Mouse (Mus musculus): Measurements from ENCODE around the gene Tubb2a. TPM values are rescaled to one million over a fixed set of nuclear protein-coding genes. Genes with fewer than 3 reads are reported as not detected.
"Not testable (repeated sequence)": the region's sequence is repeated elsewhere in the genome, so short reads cannot be mapped to it uniquely, and the experiment has no call there.

Gene Tubb2a
- polyA plus RNA-seq, 1 experiment from 2014 or later = 68.2 TPM

GRCm38 (mm10) chr13:34100733-34101132 is 22.9 kb upstream of the Tubb2a start:
- Histone ChIP-seq H3K4me1 (ENCODE audit: control insufficient read depth, low read depth, low read length) (peaks cover 19% of the 10 kb centered on the region), H3K9ac (ENCODE audit: low read depth, low read length) (no peak overlapping the region), H3K4me3 (ENCODE audit: low read depth, low read length) (peak overlapping the region; percentile 10), H3K27me3 (ENCODE audit: control insufficient read depth, insufficient read depth, low read depth, low read length) (no peaks in the 10 kb centered on the region), H3K27ac (ENCODE audit: low read length) (peak overlapping the region; percentile 65), H3K9me3 (replicated peaks; ENCODE audit: control insufficient read depth, low read length) (no peaks in the 10 kb centered on the region), H3K36me3 (ENCODE audit: control insufficient read depth, insufficient read depth) (no peaks in the 10 kb centered on the region), H3K4me2 (ENCODE audit: low read depth, low read length) (peak overlapping the region; percentile 19)
- ATAC-seq (ENCODE audit: low read depth) = peak; percentile 89
- WGBS (ENCODE audit: insufficient replicate concordance) = 14% methylated on average over 3 of the region's 3 CpGs

GRCm38 (mm10) chr13:34097086-34097485 is 19.3 kb upstream of the Tubb2a start:
- Histone ChIP-seq H3K9ac (ENCODE audit: low read depth, low read length) (no peak overlapping the region), H3K4me2 (ENCODE audit: low read depth, low read length) (no peak overlapping the region), H3K27ac (ENCODE audit: low read length) (no peak overlapping the region), H3K27me3 (ENCODE audit: control insufficient read depth, insufficient read depth, low read depth, low read length) (no peaks in the 10 kb centered on the region), H3K4me3 (ENCODE audit: low read depth, low read length) (no peak overlapping the region), H3K4me1 (ENCODE audit: control insufficient read depth, low read depth, low read length) (peaks cover 16% of the 10 kb centered on the region), H3K9me3 (replicated peaks; ENCODE audit: control insufficient read depth, low read length) (no peaks in the 10 kb centered on the region), H3K36me3 (ENCODE audit: control insufficient read depth, insufficient read depth) (no peaks in the 10 kb centered on the region)
- 71% methylated on average over 3 of the region's 3 CpGs for WGBS (ENCODE audit: insufficient replicate concordance)
- ATAC-seq (ENCODE audit: low read depth) = no peak

GRCm38 (mm10) chr13:34096455-34096854 is 18.6 kb upstream of the Tubb2a start:
- ATAC-seq (ENCODE audit: low read depth) = no peak
- H3K9me3 ChIP-seq (replicated peaks; ENCODE audit: control insufficient read depth, low read length) = no peaks in the 10 kb centered on the region
- peaks cover 12% of the 10 kb centered on the region for H3K4me1 ChIP-seq (ENCODE audit: control insufficient read depth, low read depth, low read length)
- no peaks in the 10 kb centered on the region for H3K36me3 ChIP-seq (ENCODE audit: control insufficient read depth, insufficient read depth)
- WGBS (ENCODE audit: insufficient replicate concordance) = 67% methylated on average over 4 of the region's 4 CpGs
- no peak overlapping the region for H3K27ac ChIP-seq (ENCODE audit: low read length)
- H3K4me2 ChIP-seq (ENCODE audit: low read depth, low read length) = no peak overlapping the region
- no peak overlapping the region for H3K4me3 ChIP-seq (ENCODE audit: low read depth, low read length)
- H3K9ac ChIP-seq (ENCODE audit: low read depth, low read length) = no peak overlapping the region
- no peaks in the 10 kb centered on the region for H3K27me3 ChIP-seq (ENCODE audit: control insufficient read depth, insufficient read depth, low read depth, low read length)

DNA sequence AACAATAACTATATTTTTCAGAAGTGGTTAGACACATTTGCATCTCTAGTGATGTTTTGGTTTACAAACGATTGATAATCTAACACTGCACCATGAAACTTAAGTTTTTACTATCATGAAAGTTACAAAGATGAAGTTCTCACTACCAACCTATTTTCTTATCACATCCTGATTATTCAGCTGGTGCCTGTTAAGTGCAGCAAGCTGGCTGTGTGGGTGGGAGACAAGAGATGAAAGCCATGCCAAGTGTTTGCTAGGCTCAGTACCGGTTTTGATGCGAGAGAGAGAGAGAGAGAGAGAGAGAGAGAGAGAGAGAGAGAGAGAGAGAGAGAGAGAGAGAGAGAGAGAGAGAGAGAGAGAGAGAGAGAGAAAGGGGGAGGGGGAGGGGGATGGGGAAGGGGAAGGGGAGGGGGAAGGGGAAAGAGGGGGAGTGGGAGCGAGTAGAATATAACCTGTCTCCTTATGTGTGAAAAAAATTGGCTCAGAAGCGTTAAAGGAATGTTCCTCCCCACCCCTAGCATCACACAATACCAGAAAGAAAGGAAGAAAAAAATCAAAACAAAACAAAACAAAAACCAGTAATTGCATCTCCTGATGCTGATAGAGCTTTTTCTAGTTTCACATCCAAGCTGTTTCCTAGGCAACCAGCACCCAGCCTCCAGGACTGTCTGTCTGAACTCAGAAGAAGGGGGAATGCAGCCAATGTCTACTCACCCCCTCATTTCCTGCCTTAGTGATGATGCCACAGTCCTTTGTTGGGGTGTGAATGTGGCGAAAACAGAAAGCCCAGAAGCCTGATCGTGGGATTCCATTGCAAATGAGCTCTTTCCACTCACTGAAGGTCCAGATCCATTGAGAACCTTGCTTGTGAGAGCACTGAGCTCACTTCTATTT is 18.0 kb upstream of the Tubb2a start:
- Histone ChIP-seq H3K4me1 (ENCODE audit: control insufficient read depth, low read depth, low read length) (peaks cover 7% of the 10 kb centered on the region), H3K9me3 (replicated peaks; ENCODE audit: control insufficient read depth, low read length) (no peaks in the 10 kb centered on the region), H3K27me3 (ENCODE audit: control insufficient read depth, insufficient read depth, low read depth, low read length) (no peaks in the 10 kb centered on the region), H3K36me3 (ENCODE audit: control insufficient read depth, insufficient read depth) (no peaks in the 10 kb centered on the region), H3K4me3 (ENCODE audit: low read depth, low read length) (no peak overlapping the region), H3K4me2 (ENCODE audit: low read depth, low read length) (no peak overlapping the region), H3K9ac (ENCODE audit: low read depth, low read length) (no peak overlapping the region), H3K27ac (ENCODE audit: low read length) (no peak overlapping the region)
- WGBS (ENCODE audit: insufficient replicate concordance) = 33% methylated on average over 7 of the region's 7 CpGs
- ATAC-seq (ENCODE audit: low read depth) = no peak

GRCm38 (mm10) chr13:34089358-34089757 is 11.6 kb upstream of the Tubb2a start:
- ATAC-seq (ENCODE audit: low read depth) = no peak
- H3K27ac ChIP-seq (ENCODE audit: low read length) = no peak overlapping the region
- H3K27me3 ChIP-seq (ENCODE audit: control insufficient read depth, insufficient read depth, low read depth, low read length) = no peaks in the 10 kb centered on the region
- no peak overlapping the region for H3K9ac ChIP-seq (ENCODE audit: low read depth, low read length)
- H3K4me2 ChIP-seq (ENCODE audit: low read depth, low read length) = no peak overlapping the region
- no peaks in the 10 kb centered on the region for H3K36me3 ChIP-seq (ENCODE audit: control insufficient read depth, insufficient read depth)
- no peak overlapping the region for H3K4me3 ChIP-seq (ENCODE audit: low read depth, low read length)
- no peaks in the 10 kb centered on the region for H3K4me1 ChIP-seq (ENCODE audit: control insufficient read depth, low read depth, low read length)
- no peaks in the 10 kb centered on the region for H3K9me3 ChIP-seq (replicated peaks; ENCODE audit: control insufficient read depth, low read length)
- 16% methylated on average over 3 of the region's 3 CpGs for WGBS (ENCODE audit: insufficient replicate concordance)

- Histone ChIP-seq H3K27ac (ENCODE audit: low read length) (no peak overlapping the region), H3K4me2 (ENCODE audit: low read depth, low read length) (no peak overlapping the region), H3K4me1 (ENCODE audit: control insufficient read depth, low read depth, low read length) (no peaks in the 10 kb centered on the region), H3K9me3 (replicated peaks; ENCODE audit: control insufficient read depth, low read length) (no peaks in the 10 kb centered on the region), H3K36me3 (ENCODE audit: control insufficient read depth, insufficient read depth) (no peaks in the 10 kb centered on the region), H3K27me3 (ENCODE audit: control insufficient read depth, insufficient read depth, low read depth, low read length) (no peaks in the 10 kb centered on the region), H3K4me3 (ENCODE audit: low read depth, low read length) (no peak overlapping the region), H3K9ac (ENCODE audit: low read depth, low read length) (no peak overlapping the region)
- 31% methylated on average over 7 of the region's 7 CpGs for WGBS (ENCODE audit: insufficient replicate concordance)
- ATAC-seq (ENCODE audit: low read depth) = no peak
Measured at GRCm38 (mm10) chr13:34088871-34089288, 11.1 kb upstream of the Tubb2a start.

- not testable (repeated sequence) for H3K27me3 ChIP-seq (ENCODE audit: control insufficient read depth, insufficient read depth, low read depth, low read length); H3K27ac ChIP-seq (ENCODE audit: low read length); H3K4me2 ChIP-seq (ENCODE audit: low read depth, low read length); ATAC-seq (ENCODE audit: low read depth); H3K9ac ChIP-seq (ENCODE audit: low read depth, low read length); H3K36me3 ChIP-seq (ENCODE audit: control insufficient read depth, insufficient read depth); H3K4me3 ChIP-seq (ENCODE audit: low read depth, low read length); H3K4me1 ChIP-seq (ENCODE audit: control insufficient read depth, low read depth, low read length); H3K9me3 ChIP-seq (replicated peaks; ENCODE audit: control insufficient read depth, low read length)
- 39% methylated on average over 5 of the region's 5 CpGs for WGBS (ENCODE audit: insufficient replicate concordance)
Measured at GRCm38 (mm10) chr13:34088201-34088649, 10.4 kb upstream of the Tubb2a start.

DNA sequence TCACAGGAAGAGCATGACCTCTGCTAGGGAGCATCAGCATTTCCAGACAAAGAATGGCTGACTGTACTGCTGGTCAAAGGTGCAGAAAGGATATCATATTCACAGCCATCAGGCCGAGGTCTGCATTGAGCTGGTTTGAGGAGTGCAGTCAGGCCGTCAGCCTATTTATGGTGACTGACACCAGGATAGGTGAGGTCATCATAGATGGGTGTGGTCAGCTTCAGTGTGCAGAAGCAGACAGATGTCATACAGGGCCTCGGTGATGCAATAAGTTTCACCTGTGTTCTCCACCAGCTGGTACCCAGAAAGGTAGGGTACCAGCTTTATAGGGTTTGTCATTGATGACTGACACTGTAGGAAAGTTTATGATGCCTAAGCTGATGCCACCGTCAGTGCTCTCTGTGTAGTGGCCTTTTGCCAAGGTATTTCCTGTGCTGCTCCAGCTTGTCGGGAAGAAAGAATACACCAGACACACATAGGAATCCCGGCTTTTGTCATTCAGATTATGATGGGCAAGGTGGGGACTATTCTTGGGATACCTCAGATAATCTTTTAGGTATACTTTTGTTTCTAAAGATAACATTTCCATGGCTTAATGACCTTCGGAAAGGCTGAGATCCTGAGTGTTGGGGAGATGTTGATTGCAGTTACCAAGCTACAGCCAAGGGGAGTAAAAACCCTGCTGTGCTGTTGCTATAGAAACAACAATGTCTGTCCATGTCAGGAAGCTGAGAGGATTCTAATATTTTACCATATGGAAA is 9.4 kb upstream of the Tubb2a start:
- no peaks in the 10 kb centered on the region for H3K4me1 ChIP-seq (ENCODE audit: control insufficient read depth, low read depth, low read length)
- H3K9ac ChIP-seq (ENCODE audit: low read depth, low read length) = no peak overlapping the region
- no peaks in the 10 kb centered on the region for H3K9me3 ChIP-seq (replicated peaks; ENCODE audit: control insufficient read depth, low read length)
- no peaks in the 10 kb centered on the region for H3K36me3 ChIP-seq (ENCODE audit: control insufficient read depth, insufficient read depth)
- H3K4me2 ChIP-seq (ENCODE audit: low read depth, low read length) = no peak overlapping the region
- no peak overlapping the region for H3K27ac ChIP-seq (ENCODE audit: low read length)
- no peak for ATAC-seq (ENCODE audit: low read depth)
- H3K4me3 ChIP-seq (ENCODE audit: low read depth, low read length) = no peak overlapping the region
- WGBS (ENCODE audit: insufficient replicate concordance) = 54% methylated on average over 7 of the region's 7 CpGs
- no peaks in the 10 kb centered on the region for H3K27me3 ChIP-seq (ENCODE audit: control insufficient read depth, insufficient read depth, low read depth, low read length)

All from liver, embryonic 16.5 days (tissue).